Mouse (Mus musculus) embryo, embryonic 10 days (tissue): ENCODE measurements at regions not wholly inside any gene's neighbourhood (a gene's known extent, or its start where the extent isn't known, plus 50 kb on each side); places are given as distances from the start of the nearest gene placed in this dataset.

ENCODE experiments used
- DNase-seq: peaks from one replicate; pipeline ENCODE4 v3.0.0-alpha.2; 2015; ENCODE audit warnings: low spot score

DNA sequence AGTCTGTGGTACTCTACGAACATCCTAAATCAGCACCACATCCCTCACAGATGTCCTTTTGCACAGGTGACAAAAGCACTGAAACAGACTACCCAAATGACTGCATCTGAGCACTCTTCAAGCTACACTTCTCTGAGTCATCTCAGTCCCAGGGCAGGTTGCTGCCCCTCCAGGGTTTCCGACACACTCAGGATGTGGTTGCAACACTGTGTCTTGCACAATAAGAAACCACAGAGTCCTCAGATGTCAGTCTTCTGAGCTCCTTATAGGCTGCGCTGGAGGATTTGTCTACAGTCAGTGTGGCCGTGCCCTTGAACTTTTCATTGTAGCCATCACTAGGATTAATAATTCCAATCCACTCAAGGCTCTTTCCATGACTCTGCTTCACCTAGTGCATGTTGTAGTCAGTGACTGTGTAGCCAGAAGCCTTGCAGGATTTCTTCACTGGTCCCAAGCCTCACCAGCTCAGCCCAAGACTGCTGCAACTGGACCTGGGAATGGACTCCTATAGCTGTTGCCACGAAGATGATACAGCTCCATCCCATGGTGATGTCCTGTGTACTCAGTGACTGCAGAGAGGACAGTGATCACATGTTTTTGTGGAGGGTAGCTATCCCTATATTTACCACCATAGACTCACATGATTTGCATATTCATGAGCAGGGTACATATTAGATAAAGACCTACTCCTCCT is 1103.3 kb upstream of the Tenm3 start:
- no peak for DNase-seq

DNA sequence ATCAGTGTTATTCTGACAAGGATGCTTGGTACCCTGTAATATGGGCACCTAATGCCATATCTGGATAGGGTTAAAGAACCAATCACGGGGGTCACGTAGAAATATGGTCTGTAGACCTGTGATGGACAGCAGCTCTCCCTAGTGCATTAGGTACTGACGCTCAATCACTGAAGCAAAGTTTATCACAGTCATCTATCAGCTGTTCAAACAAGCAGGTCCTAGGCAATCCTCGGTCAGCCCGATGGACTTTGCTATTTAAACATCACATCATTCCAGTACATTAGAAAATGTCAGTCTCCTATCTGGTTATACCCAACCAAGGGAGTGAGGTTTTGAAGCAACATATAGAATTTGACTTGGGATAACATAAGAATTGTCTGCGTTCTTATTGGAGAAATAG is 1088.4 kb upstream of the Tenm3 start:
- DNase-seq = no peak

DNA sequence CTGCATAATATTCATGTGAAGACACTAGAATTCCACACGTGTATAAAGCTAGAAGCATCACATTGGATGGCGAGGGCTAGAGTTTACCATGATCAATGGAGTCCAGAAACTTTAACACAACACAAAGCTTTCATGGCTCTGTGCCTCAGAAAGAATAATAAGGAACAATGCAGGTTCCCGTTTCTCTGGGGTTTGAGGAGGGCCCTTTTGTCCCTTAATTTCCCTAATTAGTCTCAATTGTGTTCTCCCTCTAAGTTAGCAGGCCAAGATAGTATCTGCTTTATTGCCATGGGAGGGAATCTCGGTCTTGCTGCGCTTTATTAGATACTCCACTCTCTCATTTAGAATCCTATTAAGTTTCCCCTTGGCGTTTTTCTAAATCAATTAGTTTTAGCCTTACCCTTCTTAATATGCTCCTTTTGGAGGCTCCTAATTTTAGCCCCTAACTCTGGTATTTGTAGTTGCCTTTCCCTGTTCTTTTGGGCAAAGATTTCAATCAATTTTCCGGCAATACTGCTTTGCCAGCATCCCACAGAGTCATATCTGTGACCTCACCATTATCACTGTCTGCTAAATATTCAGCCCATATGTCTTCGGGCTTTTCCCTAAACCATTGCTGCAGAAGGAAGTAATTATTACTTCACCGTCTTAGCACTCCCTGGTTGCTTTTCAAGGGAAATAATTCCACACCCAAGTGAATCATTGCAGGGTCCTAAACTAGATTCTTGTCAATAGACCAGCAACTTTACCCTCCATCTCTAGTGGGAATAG is 1082.8 kb upstream of the Tenm3 start:
- no peak for DNase-seq

DNA sequence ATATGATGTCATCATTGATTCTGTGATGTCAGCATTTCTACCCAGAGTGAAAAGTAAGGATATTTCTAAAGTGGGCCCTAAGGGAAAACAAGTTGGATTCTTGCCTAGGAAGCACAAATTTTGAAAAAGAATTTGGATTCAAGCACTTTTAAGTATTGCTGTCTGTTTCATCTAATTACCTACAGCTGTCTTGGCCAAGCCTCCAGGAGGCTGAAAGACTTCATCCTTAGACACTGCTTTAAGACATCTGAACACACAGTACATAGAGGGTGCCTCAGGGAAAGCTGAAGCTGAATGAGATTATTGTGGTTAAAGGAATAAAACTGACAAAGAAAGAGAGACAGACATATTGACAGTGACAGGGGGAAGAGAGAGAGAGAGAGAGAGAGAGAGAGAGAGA is 1061.3 kb upstream of the Tenm3 start:
- no peak for DNase-seq

DNA sequence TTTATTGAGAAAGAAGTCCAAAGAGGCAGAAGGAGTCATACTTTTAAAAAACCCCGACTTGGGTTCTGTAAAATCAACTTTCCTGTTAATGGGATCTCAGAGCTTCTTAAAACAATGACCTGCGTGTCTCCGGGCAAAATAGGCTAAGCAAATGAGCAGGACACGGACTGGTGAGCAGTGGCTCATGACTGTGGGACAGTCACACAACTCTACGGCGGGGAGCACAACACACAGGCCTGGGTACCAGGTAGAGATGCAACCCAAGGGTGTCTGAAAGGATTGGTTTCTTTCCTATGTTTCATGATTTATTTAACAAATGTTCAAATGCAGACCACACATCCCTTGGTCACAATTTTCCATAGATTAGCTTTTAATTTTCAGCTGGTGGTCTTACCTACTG is 1058.3 kb upstream of the Tenm3 start:
- DNase-seq = no peak

DNA sequence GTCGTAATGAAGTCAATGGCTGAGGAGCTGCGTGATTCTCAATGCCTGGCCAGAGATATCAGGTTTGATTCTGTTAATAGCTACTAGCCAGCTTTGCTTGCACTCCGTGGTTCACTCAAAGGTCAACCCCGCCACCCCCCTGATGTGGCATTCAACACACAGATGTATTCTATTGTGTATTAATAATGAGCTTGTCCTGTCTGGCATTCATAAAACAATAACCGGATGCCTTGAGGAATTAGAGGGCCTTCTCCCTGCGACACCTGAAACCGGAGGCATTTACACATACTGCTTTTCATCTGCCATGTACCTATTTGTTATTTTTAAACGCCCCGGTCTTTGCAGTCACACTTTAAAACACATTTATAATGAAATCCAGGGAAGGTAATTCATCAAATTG is 1057.8 kb upstream of the Tenm3 start:
- DNase-seq = peak; percentile 38
